Mouse (Mus musculus): ENCODE data around the gene Ppp2r5d. TPM values are rescaled to one million over a fixed set of nuclear protein-coding genes. Genes with fewer than 3 reads are reported as not detected.

The Ppp2r5d gene
- polyA plus RNA-seq, 2 experiments: 83.2 to 115 TPM

GRCm38 (mm10) chr17:46701489-46701888, 3.4 kb downstream of the Ppp2r5d start:
- Histone ChIP-seq H3K36me3 (ENCODE audit: control insufficient read depth, insufficient read depth, low read length) (peaks cover 27% of the 10 kb centered on the region), H3K27ac (replicated peaks; ENCODE audit: low read depth, low read length) (no peak overlapping the region), H3K4me1 (ENCODE audit: control insufficient read depth, insufficient read depth, low read length) (peaks cover 22% of the 10 kb centered on the region), H3K27me3 (ENCODE audit: control insufficient read depth, insufficient read depth, low read length) (no peaks in the 10 kb centered on the region), H3K4me2 (replicated peaks; ENCODE audit: low read depth, low read length, severe bottlenecking) (no peak overlapping the region), H3K9me3 (ENCODE audit: control insufficient read depth, low read length) (no peaks in the 10 kb centered on the region), H3K4me3 (replicated peaks; ENCODE audit: low read length) (no peak overlapping the region), H3K9ac (ENCODE audit: low read depth, low read length, severe bottlenecking) (0 out of 2 replicates have a peak overlapping the region, but pooled peaks have one; percentile 12)
- TF ChIP-seq POLR2A (IDR thresholded peaks at IDR 0.05; ENCODE audit: borderline replicate concordance, extremely low read depth, insufficient read depth, insufficient read length): no peak
- 88% methylated on average over 12 of the region's 12 CpGs for WGBS
- no peak for DNase-seq (ENCODE audit: low spot score)
- no peak for ATAC-seq (ENCODE audit: low FRiP score, low read depth)

GRCm38 (mm10) chr17:46699912-46700311, 5.0 kb downstream of the Ppp2r5d start:
- H3K9me3 ChIP-seq (ENCODE audit: control insufficient read depth, low read length): no peaks in the 10 kb centered on the region
- no peak overlapping the region for H3K4me3 ChIP-seq (replicated peaks; ENCODE audit: low read length)
- peaks cover 27% of the 10 kb centered on the region for H3K36me3 ChIP-seq (ENCODE audit: control insufficient read depth, insufficient read depth, low read length)
- WGBS: 87% methylated on average over 3 of the region's 3 CpGs
- DNase-seq (ENCODE audit: low spot score): no peak
- no peaks in the 10 kb centered on the region for H3K27me3 ChIP-seq (ENCODE audit: control insufficient read depth, insufficient read depth, low read length)
- no peak for TF ChIP-seq POLR2A (IDR thresholded peaks at IDR 0.05; ENCODE audit: borderline replicate concordance, extremely low read depth, insufficient read depth, insufficient read length)
- peaks cover 18% of the 10 kb centered on the region for H3K4me1 ChIP-seq (ENCODE audit: control insufficient read depth, insufficient read depth, low read length)
- H3K27ac ChIP-seq (replicated peaks; ENCODE audit: low read depth, low read length): no peak overlapping the region
- H3K4me2 ChIP-seq (replicated peaks; ENCODE audit: low read depth, low read length, severe bottlenecking): no peak overlapping the region
- no peak for ATAC-seq (ENCODE audit: low FRiP score, low read depth)
- no peak overlapping the region for H3K9ac ChIP-seq (ENCODE audit: low read depth, low read length, severe bottlenecking)

GRCm38 (mm10) chr17:46699245-46699644, 5.7 kb downstream of the Ppp2r5d start:
- Histone ChIP-seq H3K4me1 (ENCODE audit: control insufficient read depth, insufficient read depth, low read length) (peaks cover 18% of the 10 kb centered on the region), H3K9ac (ENCODE audit: low read depth, low read length, severe bottlenecking) (no peak overlapping the region), H3K27me3 (ENCODE audit: control insufficient read depth, insufficient read depth, low read length) (no peaks in the 10 kb centered on the region), H3K9me3 (ENCODE audit: control insufficient read depth, low read length) (no peaks in the 10 kb centered on the region), H3K27ac (replicated peaks; ENCODE audit: low read depth, low read length) (no peak overlapping the region), H3K4me2 (replicated peaks; ENCODE audit: low read depth, low read length, severe bottlenecking) (no peak overlapping the region), H3K4me3 (replicated peaks; ENCODE audit: low read length) (no peak overlapping the region), H3K36me3 (ENCODE audit: control insufficient read depth, insufficient read depth, low read length) (peaks cover 27% of the 10 kb centered on the region)
- 54% methylated on average over 5 of the region's 5 CpGs for WGBS
- no peak for TF ChIP-seq POLR2A (IDR thresholded peaks at IDR 0.05; ENCODE audit: borderline replicate concordance, extremely low read depth, insufficient read depth, insufficient read length)
- DNase-seq (ENCODE audit: low spot score): no peak
- ATAC-seq (ENCODE audit: low FRiP score, low read depth): no peak

GRCm38 (mm10) chr17:46698515-46698914, 6.4 kb downstream of the Ppp2r5d start:
- Histone ChIP-seq H3K9ac (ENCODE audit: low read depth, low read length, severe bottlenecking) (no peak overlapping the region), H3K9me3 (ENCODE audit: control insufficient read depth, low read length) (no peaks in the 10 kb centered on the region), H3K27ac (replicated peaks; ENCODE audit: low read depth, low read length) (no peak overlapping the region), H3K4me1 (ENCODE audit: control insufficient read depth, insufficient read depth, low read length) (peaks cover 13% of the 10 kb centered on the region), H3K4me3 (replicated peaks; ENCODE audit: low read length) (no peak overlapping the region), H3K4me2 (replicated peaks; ENCODE audit: low read depth, low read length, severe bottlenecking) (no peak overlapping the region), H3K27me3 (ENCODE audit: control insufficient read depth, insufficient read depth, low read length) (no peaks in the 10 kb centered on the region), H3K36me3 (ENCODE audit: control insufficient read depth, insufficient read depth, low read length) (peaks cover 30% of the 10 kb centered on the region)
- 85% methylated on average over 6 of the region's 6 CpGs for WGBS
- no peak for TF ChIP-seq POLR2A (IDR thresholded peaks at IDR 0.05; ENCODE audit: borderline replicate concordance, extremely low read depth, insufficient read depth, insufficient read length)
- DNase-seq (ENCODE audit: low spot score) (no peak), ATAC-seq (ENCODE audit: low FRiP score, low read depth) (no peak)

GRCm38 (mm10) chr17:46694517-46695063, 10.3 kb downstream of the Ppp2r5d start:
- no peak overlapping the region for H3K27ac ChIP-seq (replicated peaks; ENCODE audit: low read depth, low read length)
- TF ChIP-seq POLR2A (IDR thresholded peaks at IDR 0.05; ENCODE audit: borderline replicate concordance, extremely low read depth, insufficient read depth, insufficient read length): no peak
- H3K4me3 ChIP-seq (replicated peaks; ENCODE audit: low read length): no peak overlapping the region
- ATAC-seq (ENCODE audit: low FRiP score, low read depth) (no peak), DNase-seq (ENCODE audit: low spot score) (no peak)
- no peaks in the 10 kb centered on the region for H3K4me1 ChIP-seq (ENCODE audit: control insufficient read depth, insufficient read depth, low read length)
- 68% methylated on average over 1 of the region's 1 CpGs for WGBS
- no peak overlapping the region for H3K9ac ChIP-seq (ENCODE audit: low read depth, low read length, severe bottlenecking)
- peaks cover 39% of the 10 kb centered on the region for H3K36me3 ChIP-seq (ENCODE audit: control insufficient read depth, insufficient read depth, low read length)
- H3K4me2 ChIP-seq (replicated peaks; ENCODE audit: low read depth, low read length, severe bottlenecking): no peak overlapping the region
- no peaks in the 10 kb centered on the region for H3K9me3 ChIP-seq (ENCODE audit: control insufficient read depth, low read length)
- no peaks in the 10 kb centered on the region for H3K27me3 ChIP-seq (ENCODE audit: control insufficient read depth, insufficient read depth, low read length)
